Mouse (Mus musculus) G1E (cell line): Measurements from ENCODE around the gene Daam1. TPM values are rescaled to one million over a fixed set of nuclear protein-coding genes. Genes with fewer than 3 reads are reported as not detected.

ENCODE experiments used
- ATAC-seq: 2 replicates; pipeline ENCODE4 v1.8.0; 2016; ENCODE audit warnings: mild to moderate bottlenecking; ENCODE audit not compliant: insufficient number of reproducible peaks, poor library complexity, low FRiP score, severe bottlenecking; ENCODE audit errors: extremely low read depth
- DNase-seq: peaks from one replicate; pipeline ENCODE4 v3.0.0; 2012; ENCODE audit warnings: low spot score
- H3K27me3 ChIP-seq: 2 replicates; pipeline ENCODE4 v1.6.1; 2012; ENCODE audit warnings: mild to moderate bottlenecking, low read length, inconsistent platforms; ENCODE audit not compliant: insufficient read depth
- H3K36me3 ChIP-seq: replicated peaks from 2 replicates; pipeline ENCODE3; 2012; ENCODE audit warnings: mild to moderate bottlenecking, inconsistent platforms
- H3K4me1 ChIP-seq: 2 replicates; pipeline ENCODE4 v1.6.1; 2012; ENCODE audit warnings: low read depth, low read length, inconsistent platforms, mixed read lengths; ENCODE audit not compliant: insufficient read depth
- H3K4me3 ChIP-seq: 2 replicates; pipeline ENCODE4 v1.5.1; 2012; ENCODE audit warnings: low read depth, mild to moderate bottlenecking, inconsistent platforms, low read length, moderate library complexity, mixed read lengths
- H3K9me3 ChIP-seq: replicated peaks from 2 replicates; pipeline ENCODE4 v1.6.1; 2012; ENCODE audit warnings: inconsistent platforms
- CTCF ChIP-seq: IDR thresholded peaks from 2 replicates; pipeline ENCODE4 v1.5.1; 2012; ENCODE audit warnings: low read depth, low read length, inconsistent platforms, mixed read lengths
- GATA1 ChIP-seq: IDR thresholded peaks from 2 replicates; pipeline ENCODE4 v1.6.1; 2012; ENCODE audit warnings: borderline replicate concordance, low read length, inconsistent platforms, mixed read lengths
- GATA2 ChIP-seq: IDR thresholded peaks from 2 replicates; pipeline ENCODE4 v1.6.1; 2012; ENCODE audit warnings: low read depth, low read length, inconsistent platforms, borderline replicate concordance
- POLR2AphosphoS5 ChIP-seq: IDR thresholded peaks from 2 replicates; pipeline ENCODE4 v1.6.1; 2012; ENCODE audit warnings: low read depth, low read length, inconsistent platforms; ENCODE audit not compliant: insufficient replicate concordance
- TAL1 ChIP-seq: conservative IDR thresholded peaks from 2 replicates; pipeline ENCODE4 v1.6.1; 2012; ENCODE audit warnings: low read depth, low read length, inconsistent platforms, mixed read lengths
- polyA plus RNA-seq: library from polyadenylated mRNA; stranded (reverse); fragments of >175 nt; gene quantifications from 2 replicates; pipeline ENCODE4 v1.2.3, GENCODE M21; 2012
- total RNA-seq, 2 experiments: library from RNA; stranded (forward) in 1 of 2; stranded (reverse) in 1 of 2; fragments of 200-1000 nt in 1 of 2; fragments of >200 nt in 1 of 2; fragmentation: Nextera tagmentation in 1 of 2; gene quantifications; 2 replicates each; pipeline ENCODE4 v1.2.3; 2014 to 2017

Daam1 gene
- total and polyA plus RNA-seq, 3 experiments = 19.8 to 69.8 (median 57.3) TPM

DNA sequence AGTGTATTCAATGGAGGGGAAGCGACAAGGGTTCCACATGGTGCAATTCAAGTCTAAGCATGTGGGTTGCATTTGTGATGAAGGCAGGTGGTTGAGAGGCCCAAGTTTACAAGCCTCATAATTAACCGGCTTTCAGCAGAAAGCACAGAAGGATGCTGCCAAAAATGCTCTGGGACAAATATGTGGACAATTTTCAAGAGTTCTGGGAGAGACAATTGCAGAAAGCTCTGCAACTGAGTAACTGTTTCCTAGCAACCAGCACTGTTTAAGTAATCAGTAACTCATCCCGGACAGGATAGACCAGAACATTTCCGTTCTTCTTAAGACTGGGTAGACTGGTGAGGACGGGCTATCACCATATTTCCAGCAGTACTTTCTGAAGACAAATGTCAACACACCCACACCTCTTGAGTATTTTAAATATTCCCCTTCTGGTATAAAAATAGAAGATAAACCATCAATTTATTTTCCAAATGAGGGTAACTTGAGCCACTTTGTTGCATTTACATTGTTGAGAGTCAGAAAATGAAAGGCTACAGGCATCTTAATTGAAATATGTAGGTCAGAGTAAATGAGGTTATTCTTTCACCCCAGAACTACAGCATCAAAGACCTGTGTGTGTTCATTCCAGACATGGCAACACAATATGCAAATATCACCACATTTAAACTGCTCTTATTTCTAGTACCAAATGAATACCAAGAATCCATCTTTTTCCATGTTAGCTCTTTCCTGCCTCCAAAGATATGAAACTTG is 123.5 kb downstream of the Daam1 start:
- ATAC-seq = no peak
- Histone ChIP-seq H3K36me3 (peaks cover 88% of the 10 kb centered on the region), H3K9me3 (no peaks in the 10 kb centered on the region), H3K4me3 (no peak overlapping the region), H3K4me1 (no peaks in the 10 kb centered on the region), H3K27me3 (no peaks in the 10 kb centered on the region)
- no peak for DNase-seq
- TF ChIP-seq GATA1 = no peak
- no peak for TF ChIP-seq CTCF
- no peak for TF ChIP-seq POLR2AphosphoS5
- no peak for TF ChIP-seq GATA2
- no peak for TF ChIP-seq TAL1

DNA sequence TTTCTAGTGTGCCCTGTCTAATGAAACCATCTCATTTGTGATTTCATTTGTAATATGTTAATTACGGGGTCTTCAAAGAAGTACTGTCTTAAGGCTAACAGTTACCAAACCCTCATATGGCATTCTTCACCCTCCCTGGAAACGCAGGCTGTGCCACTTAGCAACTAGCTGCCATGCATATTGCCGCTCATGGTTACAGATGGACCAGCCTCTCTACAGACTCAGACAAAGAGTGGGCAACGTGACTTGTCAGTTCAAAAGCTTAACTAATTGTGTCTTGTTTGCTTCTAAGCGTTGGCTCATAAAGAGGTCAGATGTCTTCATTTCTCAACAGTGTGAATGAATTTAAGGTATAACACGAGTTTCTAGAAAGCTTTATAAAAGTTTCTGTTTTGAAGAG is 126.1 kb downstream of the Daam1 start:
- H3K4me3 ChIP-seq = no peak overlapping the region
- ATAC-seq (no peak), DNase-seq (no peak)
- no peaks in the 10 kb centered on the region for H3K9me3 ChIP-seq
- peaks cover 85% of the 10 kb centered on the region for H3K36me3 ChIP-seq
- H3K4me1 ChIP-seq = no peaks in the 10 kb centered on the region
- no peaks in the 10 kb centered on the region for H3K27me3 ChIP-seq
- TF ChIP-seq GATA2 (no peak), GATA1 (no peak), TAL1 (no peak), POLR2AphosphoS5 (no peak), CTCF (no peak)

GRCm38 (mm10) chr12:71957496-71957895 is 126.6 kb downstream of the Daam1 start:
- ATAC-seq (no peak), DNase-seq (no peak)
- Histone ChIP-seq H3K27me3 (no peaks in the 10 kb centered on the region), H3K4me1 (no peaks in the 10 kb centered on the region), H3K4me3 (no peak overlapping the region), H3K9me3 (no peaks in the 10 kb centered on the region), H3K36me3 (peaks cover 86% of the 10 kb centered on the region)
- no peak for TF ChIP-seq GATA2
- no peak for TF ChIP-seq CTCF
- TF ChIP-seq POLR2AphosphoS5 = no peak
- TF ChIP-seq TAL1 = no peak
- TF ChIP-seq GATA1 = no peak

DNA sequence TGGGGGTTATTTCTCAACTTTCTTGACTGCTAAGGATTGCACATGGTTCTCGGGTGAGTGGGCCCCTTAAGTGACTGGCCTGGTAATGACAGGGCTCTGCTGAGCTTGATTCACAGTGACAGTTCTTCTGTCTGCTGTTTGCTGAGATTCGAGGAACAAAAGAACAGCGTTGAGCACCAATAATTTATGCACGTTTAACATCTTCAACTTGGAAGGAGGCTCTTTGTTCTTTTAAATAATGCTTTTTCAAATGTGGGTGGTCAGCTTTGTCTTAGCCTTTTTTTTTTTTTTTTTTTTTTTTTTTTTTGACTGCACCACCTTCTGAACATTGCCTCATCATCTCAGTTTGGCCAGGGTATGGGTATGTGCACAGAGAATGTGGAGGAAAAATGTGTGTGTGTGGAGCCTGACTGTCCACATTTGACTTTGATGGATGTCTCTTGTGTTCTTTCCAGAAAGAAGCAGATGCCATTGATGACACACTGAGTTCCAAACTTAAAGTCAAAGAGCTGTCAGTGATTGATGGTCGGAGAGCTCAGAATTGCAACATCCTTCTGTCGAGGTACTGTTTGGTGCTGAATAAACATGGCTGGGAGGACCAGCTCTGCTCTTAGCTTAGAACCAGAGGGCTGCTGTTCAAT is 128.6 kb downstream of the Daam1 start:
- Histone ChIP-seq H3K4me1 (no peaks in the 10 kb centered on the region), H3K36me3 (peaks cover 72% of the 10 kb centered on the region), H3K27me3 (no peaks in the 10 kb centered on the region), H3K4me3 (no peak overlapping the region), H3K9me3 (no peaks in the 10 kb centered on the region)
- DNase-seq (no peak), ATAC-seq (no peak)
- TF ChIP-seq GATA1 (no peak), GATA2 (no peak), CTCF (no peak), POLR2AphosphoS5 (no peak), TAL1 (no peak)

DNA sequence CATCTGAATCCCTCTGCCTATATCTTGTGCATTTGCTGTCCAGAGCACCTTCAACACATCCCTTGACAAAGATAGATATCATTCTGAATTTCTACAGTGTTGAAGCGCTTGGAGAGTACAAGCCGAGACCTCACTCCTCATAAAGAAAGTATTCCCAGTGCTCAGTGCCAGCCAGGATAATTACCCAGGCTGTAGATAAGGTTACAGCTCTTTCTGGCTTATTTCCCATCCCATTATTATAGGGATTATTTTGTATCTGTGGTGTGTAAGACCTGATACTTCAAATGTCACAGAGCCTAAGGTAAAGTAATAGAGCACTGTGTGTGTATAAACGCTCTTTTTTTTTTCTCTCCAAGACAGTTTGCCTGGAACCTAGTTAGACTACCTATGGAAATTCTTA is 130.8 kb downstream of the Daam1 start:
- ATAC-seq (no peak), DNase-seq (no peak)
- peaks cover 58% of the 10 kb centered on the region for H3K36me3 ChIP-seq
- H3K9me3 ChIP-seq = no peaks in the 10 kb centered on the region
- H3K27me3 ChIP-seq = no peaks in the 10 kb centered on the region
- H3K4me3 ChIP-seq = no peak overlapping the region
- no peak for TF ChIP-seq CTCF
- no peak for TF ChIP-seq GATA1
- no peak for TF ChIP-seq GATA2
- TF ChIP-seq TAL1 = no peak
- no peak for TF ChIP-seq POLR2AphosphoS5
- H3K4me1 ChIP-seq = no peaks in the 10 kb centered on the region

DNA sequence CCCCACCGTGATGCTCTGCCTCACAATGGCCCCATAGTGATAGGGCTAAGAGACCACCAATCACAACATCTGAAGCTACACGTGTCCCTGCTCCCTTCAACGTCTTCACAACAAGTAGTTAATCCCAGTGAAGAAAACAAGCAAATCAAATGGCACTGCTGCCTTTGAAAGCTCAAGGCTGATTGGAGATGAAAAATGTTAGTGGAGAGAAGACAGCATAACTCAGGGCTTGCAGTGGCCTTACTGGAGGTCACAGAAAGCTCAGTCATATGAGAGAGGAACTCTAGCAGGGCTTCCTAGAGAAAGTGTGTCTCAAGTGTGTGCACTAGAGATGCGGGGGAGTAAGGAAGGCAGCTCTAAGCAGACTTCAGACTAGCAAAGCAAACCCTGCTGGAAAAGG is 131.7 kb downstream of the Daam1 start:
- Histone ChIP-seq H3K27me3 (no peaks in the 10 kb centered on the region), H3K36me3 (peaks cover 51% of the 10 kb centered on the region), H3K4me1 (no peaks in the 10 kb centered on the region), H3K9me3 (no peaks in the 10 kb centered on the region), H3K4me3 (no peak overlapping the region)
- TF ChIP-seq POLR2AphosphoS5 (no peak), GATA1 (no peak), CTCF (no peak), TAL1 (no peak), GATA2 (no peak)
- no peak for DNase-seq
- ATAC-seq = no peak
